Mouse (Mus musculus) limb, embryonic 11.5 days (tissue): ENCODE results near the gene Trmu. TPM values are rescaled to one million over a fixed set of nuclear protein-coding genes. Genes with fewer than 3 reads are reported as not detected.

Experiments
- ATAC-seq: fragments of 200-750 bp; cut with Nextera tagmentation; 2 replicates; pipeline ENCODE4 v1.8.0; 2017; ENCODE audit warnings: low read depth; ENCODE audit not compliant: insufficient number of reproducible peaks, low FRiP score, low TSS enrichment
- DNase-seq: peaks from one replicate; pipeline ENCODE4 v3.0.0-alpha.2; 2015; ENCODE audit warnings: low spot score
- H3K27ac ChIP-seq: fragments of 300-500 bp; sonication (generic); replicated peaks from 2 replicates; pipeline ENCODE4 v1.5.1; 2014; ENCODE audit warnings: low read depth, mild to moderate bottlenecking, low read length
- H3K27me3 ChIP-seq: fragments of 300-500 bp; sonication (generic); 2 replicates; pipeline ENCODE4 v1.6.1; 2014; ENCODE audit warnings: mild to moderate bottlenecking, low read length, mixed read lengths; ENCODE audit not compliant: control insufficient read depth, insufficient read depth
- H3K36me3 ChIP-seq: fragments of 300-500 bp; sonication (generic); 2 replicates; pipeline ENCODE4 v1.6.1; 2014; ENCODE audit warnings: mild to moderate bottlenecking, low read length, moderate library complexity, mixed read lengths; ENCODE audit not compliant: control insufficient read depth, insufficient read depth
- H3K4me1 ChIP-seq: fragments of 300-500 bp; sonication (generic); 2 replicates; pipeline ENCODE4 v1.6.1; 2014; ENCODE audit warnings: low read length, mixed read lengths; ENCODE audit not compliant: control insufficient read depth, insufficient read depth
- H3K4me2 ChIP-seq: fragments of 300-500 bp; sonication (generic); 2 replicates; pipeline ENCODE4 v1.6.1; 2014; ENCODE audit warnings: low read depth, mild to moderate bottlenecking, moderate library complexity; ENCODE audit not compliant: severe bottlenecking
- H3K4me3 ChIP-seq: fragments of 300-500 bp; sonication (generic); 2 replicates; pipeline ENCODE4 v1.5.1; 2014; ENCODE audit warnings: low read depth, low read length
- H3K9ac ChIP-seq: fragments of 300-500 bp; sonication (generic); 2 replicates; pipeline ENCODE4 v1.6.1; 2014; ENCODE audit warnings: mild to moderate bottlenecking, low read length
- H3K9me3 ChIP-seq: fragments of 300-500 bp; sonication (generic); 2 replicates; pipeline ENCODE4 v1.6.1; 2016; ENCODE audit warnings: low read length; ENCODE audit not compliant: control insufficient read depth
- WGBS: fragments of 180-500 bp; shearing (Covaris S2); extraction: QIAGEN DNeasy Blood & Tissue Kit; methylation state at CpG from one replicate; pipeline ENCODE4 v1.1.7; 2014; 5-methylcytosine and 5-hydroxymethylcytosine counted together
- polyA plus RNA-seq: library from polyadenylated mRNA; unstranded; fragments of >200 nt; fragmentation: Nextera tagmentation; extraction: Ambion mirVana; gene quantifications from 2 replicates; pipeline ENCODE4 v1.2.1, GENCODE M21; 2014

The Trmu gene
- polyA plus RNA-seq, 1 experiment from 2014 or later, result 36.8 TPM

- DNase-seq (no peak), ATAC-seq (no peak)
- Histone ChIP-seq H3K36me3 (peaks cover 5% of the 10 kb centered on the region; the same call in 1 of the 2 replicates), H3K9me3 (no peaks in the 10 kb centered on the region), H3K27me3 (no peaks in the 10 kb centered on the region), H3K4me2 (no peak overlapping the region), H3K4me1 (no peaks in the 10 kb centered on the region), H3K4me3 (no peak overlapping the region), H3K9ac (no peak overlapping the region), H3K27ac (no peak overlapping the region)
- 80% methylated on average over 5 of the region's 5 CpGs for WGBS
These were observed 6.5 kb downstream of the Trmu start for GRCm38 (mm10) chr15:85885606-85886005.

GRCm38 (mm10) chr15:85889235-85889634, 10.1 kb downstream of the Trmu start:
- no peak overlapping the region for H3K9ac ChIP-seq
- H3K27me3 ChIP-seq, result no peaks in the 10 kb centered on the region
- no peak overlapping the region for H3K4me2 ChIP-seq
- no peak for DNase-seq
- no peak overlapping the region for H3K4me3 ChIP-seq
- no peaks in the 10 kb centered on the region for H3K9me3 ChIP-seq
- peaks cover 11% of the 10 kb centered on the region for H3K36me3 ChIP-seq
- no peak overlapping the region for H3K27ac ChIP-seq
- H3K4me1 ChIP-seq, result no peaks in the 10 kb centered on the region
- no peak for ATAC-seq
- WGBS, result 89% methylated on average over 4 of the region's 4 CpGs

GRCm38 (mm10) chr15:85891971-85892370, 12.9 kb downstream of the Trmu start:
- 87% methylated on average over 10 of the region's 10 CpGs for WGBS
- Histone ChIP-seq H3K4me2 (no peak overlapping the region), H3K9ac (no peak overlapping the region), H3K9me3 (no peaks in the 10 kb centered on the region), H3K36me3 (peaks cover 14% of the 10 kb centered on the region), H3K4me1 (no peaks in the 10 kb centered on the region), H3K27ac (no peak overlapping the region), H3K4me3 (no peak overlapping the region), H3K27me3 (no peaks in the 10 kb centered on the region)
- DNase-seq, result no peak
- no peak for ATAC-seq

GRCm38 (mm10) chr15:85892498-85893118, 13.5 kb downstream of the Trmu start:
- H3K27me3 ChIP-seq, result no peaks in the 10 kb centered on the region
- H3K36me3 ChIP-seq, result peaks cover 16% of the 10 kb centered on the region
- no peaks in the 10 kb centered on the region for H3K9me3 ChIP-seq
- 87% methylated on average over 13 of the region's 13 CpGs for WGBS
- ATAC-seq, result no peak
- no peak overlapping the region for H3K9ac ChIP-seq
- no peaks in the 10 kb centered on the region for H3K4me1 ChIP-seq
- no peak overlapping the region for H3K27ac ChIP-seq
- no peak overlapping the region for H3K4me3 ChIP-seq
- no peak overlapping the region for H3K4me2 ChIP-seq
- no peak for DNase-seq

GRCm38 (mm10) chr15:85893871-85894270, 14.8 kb downstream of the Trmu start:
- ATAC-seq, result no peak
- WGBS, result 92% methylated on average over 7 of the region's 7 CpGs
- H3K27ac ChIP-seq, result no peak overlapping the region
- H3K27me3 ChIP-seq, result no peaks in the 10 kb centered on the region
- no peak overlapping the region for H3K4me3 ChIP-seq
- H3K9ac ChIP-seq, result no peak overlapping the region
- peaks cover 19% of the 10 kb centered on the region for H3K36me3 ChIP-seq
- DNase-seq, result no peak
- H3K9me3 ChIP-seq, result no peaks in the 10 kb centered on the region
- no peak overlapping the region for H3K4me2 ChIP-seq
- H3K4me1 ChIP-seq, result no peaks in the 10 kb centered on the region

- H3K4me3 ChIP-seq, result no peak overlapping the region
- no peaks in the 10 kb centered on the region for H3K27me3 ChIP-seq
- DNase-seq, result peak; percentile 90
- 24% methylated on average over 8 of the region's 8 CpGs for WGBS
- no peak for ATAC-seq
- no peak overlapping the region for H3K27ac ChIP-seq
- H3K9me3 ChIP-seq, result no peaks in the 10 kb centered on the region
- H3K4me1 ChIP-seq, result no peaks in the 10 kb centered on the region
- peaks cover 19% of the 10 kb centered on the region for H3K36me3 ChIP-seq
- no peak overlapping the region for H3K4me2 ChIP-seq
- H3K9ac ChIP-seq, result no peak overlapping the region
These were observed 17.2 kb downstream of the Trmu start for GRCm38 (mm10) chr15:85896284-85896683.

- Histone ChIP-seq H3K4me1 (no peaks in the 10 kb centered on the region), H3K9ac (no peak overlapping the region), H3K4me2 (no peak overlapping the region), H3K9me3 (no peaks in the 10 kb centered on the region), H3K27me3 (no peaks in the 10 kb centered on the region), H3K4me3 (no peak overlapping the region), H3K36me3 (peaks cover 19% of the 10 kb centered on the region), H3K27ac (no peak overlapping the region)
- WGBS, result 90% methylated on average over 10 of the region's 10 CpGs
- no peak for DNase-seq
- ATAC-seq, result no peak
These were observed 18.0 kb downstream of the Trmu start for GRCm38 (mm10) chr15:85897113-85897512.

- Histone ChIP-seq H3K4me2 (no peak overlapping the region), H3K9me3 (no peaks in the 10 kb centered on the region), H3K36me3 (peaks cover 10% of the 10 kb centered on the region; the same call in 1 of the 2 replicates), H3K9ac (no peak overlapping the region), H3K4me1 (no peaks in the 10 kb centered on the region), H3K4me3 (no peak overlapping the region), H3K27me3 (no peaks in the 10 kb centered on the region), H3K27ac (no peak overlapping the region)
- no peak for DNase-seq
- 84% methylated on average over 6 of the region's 6 CpGs for WGBS
- ATAC-seq, result no peak
These were observed 20.3 kb downstream of the Trmu start for GRCm38 (mm10) chr15:85899396-85899795.

GRCm38 (mm10) chr15:85900318-85900717, 21.2 kb downstream of the Trmu start:
- no peak overlapping the region for H3K4me2 ChIP-seq
- DNase-seq (no peak), ATAC-seq (no peak)
- peaks cover 10% of the 10 kb centered on the region; the same call in 1 of the 2 replicates for H3K36me3 ChIP-seq
- no peaks in the 10 kb centered on the region for H3K27me3 ChIP-seq
- H3K9me3 ChIP-seq, result no peaks in the 10 kb centered on the region
- H3K9ac ChIP-seq, result no peak overlapping the region
- no peaks in the 10 kb centered on the region for H3K4me1 ChIP-seq
- no peak overlapping the region for H3K27ac ChIP-seq
- 84% methylated on average over 8 of the region's 8 CpGs for WGBS
- H3K4me3 ChIP-seq, result no peak overlapping the region
